Mouse (Mus musculus) adrenal gland, adult 18-20 months (tissue): ENCODE results near the gene Slc10a6. TPM values are rescaled to one million over a fixed set of nuclear protein-coding genes. Genes with fewer than 3 reads are reported as not detected.

Experiments
- DNase-seq, 2 experiments: peaks; one replicate each; pipeline ENCODE4 v3.0.0; 2021 to 2022; ENCODE audit warnings: low spot score in 2 of 2
- total RNA-seq, 2 experiments: library from RNA; stranded (reverse); gene quantifications; 1 replicate in 1 of 2; 2 replicates in 1 of 2; pipeline ENCODE4 v1.2.3; 2021

Slc10a6 gene
- total RNA-seq, 2 experiments from 2014 or later = 3.1 to 3.4 TPM

- DNase-seq = no peak
Observed at GRCm38 (mm10) chr5:103620301-103620973, 8.8 kb downstream of the Slc10a6 start.

DNA sequence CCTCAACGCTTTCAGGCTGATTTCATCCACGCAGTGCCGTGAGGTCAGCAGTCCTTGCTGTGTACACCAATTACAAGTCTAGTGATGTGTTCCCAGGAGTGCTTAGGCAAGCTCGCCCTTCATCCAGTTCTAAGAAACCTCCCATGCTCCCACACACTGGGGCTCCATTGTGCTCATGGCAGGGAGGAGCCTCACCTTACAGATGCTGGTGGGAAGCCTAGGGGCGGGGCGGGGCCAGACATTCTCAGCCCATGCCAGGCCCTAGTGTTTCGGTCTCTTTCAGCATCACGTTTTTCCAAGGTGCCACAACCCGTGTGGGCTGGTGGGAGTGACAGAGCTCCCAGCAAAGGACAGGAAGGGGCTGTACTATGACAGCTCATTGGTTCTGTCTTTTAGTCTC lies 12.0 kb downstream of the Slc10a6 start:
- no peak for DNase-seq

- no peak for DNase-seq
Observed at GRCm38 (mm10) chr5:103614356-103614755, 14.8 kb downstream of the Slc10a6 start.

GRCm38 (mm10) chr5:103612316-103612715 lies 16.9 kb downstream of the Slc10a6 start:
- DNase-seq = no peak

DNA sequence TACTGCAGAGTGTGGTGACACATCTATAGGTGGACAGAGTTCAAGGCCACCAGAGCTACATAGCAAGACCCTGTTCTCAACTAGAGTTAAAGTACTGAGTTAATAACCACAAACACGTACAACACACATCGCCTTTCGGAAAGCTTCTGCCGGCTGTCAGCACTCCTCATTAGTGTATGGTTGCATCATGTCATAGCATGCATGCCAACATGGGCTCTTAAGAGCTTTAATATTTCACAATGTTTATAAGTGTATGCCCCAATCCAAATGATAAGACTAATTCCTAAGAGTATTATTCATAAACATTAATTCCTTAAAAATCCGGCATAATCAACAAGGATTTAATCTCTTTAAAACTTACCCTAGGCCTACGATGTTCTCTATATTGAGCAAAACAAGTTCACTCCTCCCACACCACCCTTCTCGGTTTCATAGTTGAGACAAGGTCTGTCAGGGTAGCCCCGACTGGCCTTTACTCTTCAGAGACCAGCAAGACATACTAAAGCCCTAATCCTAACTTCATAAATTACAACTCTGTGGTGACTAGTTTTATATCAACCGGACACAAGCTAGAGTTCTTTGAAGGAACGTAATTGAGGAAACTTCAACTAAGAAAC lies 18.2 kb downstream of the Slc10a6 start:
- DNase-seq = no peak

DNA sequence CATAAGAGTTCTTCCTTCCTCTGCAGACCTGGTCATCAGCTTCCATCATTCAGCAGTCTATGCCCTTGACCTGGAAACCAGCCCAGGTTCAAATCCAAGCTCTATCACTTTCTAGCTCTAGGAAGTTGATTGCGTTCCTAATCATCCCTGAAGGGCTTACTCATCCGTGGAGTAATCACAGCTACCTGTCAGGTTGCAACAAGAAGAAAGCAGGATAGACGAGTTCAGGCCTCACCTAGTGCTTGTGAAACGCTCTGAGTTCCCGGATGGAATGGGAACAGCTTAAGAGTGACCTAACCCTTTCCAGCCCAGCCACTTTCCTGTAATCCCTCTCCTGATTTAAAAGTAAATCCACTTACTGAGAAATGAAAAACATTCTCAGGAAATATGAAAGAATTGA lies 19.1 kb downstream of the Slc10a6 start:
- DNase-seq = no peak

GRCm38 (mm10) chr5:103605707-103606106 lies 23.5 kb downstream of the Slc10a6 start:
- no peak for DNase-seq

DNA sequence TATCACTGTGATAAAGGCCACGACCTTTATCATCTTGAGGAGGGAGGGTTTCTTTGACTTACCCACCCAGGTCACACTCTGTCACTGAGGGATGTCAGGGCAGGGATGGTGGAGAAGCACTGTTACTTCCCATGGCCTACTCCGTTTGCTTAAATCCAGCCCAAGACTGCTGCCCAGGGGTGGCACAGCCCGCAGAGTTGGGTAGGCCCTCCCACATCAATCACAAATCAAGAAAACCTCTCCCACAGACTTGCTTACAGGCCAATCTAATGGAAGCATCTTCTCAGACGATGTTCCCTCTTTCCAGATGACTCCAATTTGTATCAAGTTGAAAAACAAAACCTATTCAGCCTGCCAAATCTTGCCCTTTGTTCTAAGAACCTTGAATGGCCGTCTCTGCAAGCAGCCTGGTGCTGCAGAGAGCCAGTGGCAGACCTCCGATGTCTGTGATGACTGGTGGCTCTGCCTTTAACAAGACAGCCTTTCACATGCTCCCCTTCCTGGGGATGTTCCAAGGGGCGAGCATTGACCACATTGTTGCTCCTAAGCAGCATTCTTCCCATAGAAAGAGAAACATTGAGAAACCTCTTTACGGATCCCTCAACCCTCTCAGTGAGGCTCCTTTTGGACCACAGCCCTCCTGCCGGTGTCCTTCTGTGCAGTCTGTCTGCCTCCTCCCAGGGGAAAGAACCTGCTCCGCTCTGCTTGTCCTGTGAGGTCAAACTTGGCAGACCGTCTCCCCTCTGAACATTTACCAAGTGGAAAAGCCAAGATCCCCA lies 25.9 kb downstream of the Slc10a6 start:
- no peak for DNase-seq

DNA sequence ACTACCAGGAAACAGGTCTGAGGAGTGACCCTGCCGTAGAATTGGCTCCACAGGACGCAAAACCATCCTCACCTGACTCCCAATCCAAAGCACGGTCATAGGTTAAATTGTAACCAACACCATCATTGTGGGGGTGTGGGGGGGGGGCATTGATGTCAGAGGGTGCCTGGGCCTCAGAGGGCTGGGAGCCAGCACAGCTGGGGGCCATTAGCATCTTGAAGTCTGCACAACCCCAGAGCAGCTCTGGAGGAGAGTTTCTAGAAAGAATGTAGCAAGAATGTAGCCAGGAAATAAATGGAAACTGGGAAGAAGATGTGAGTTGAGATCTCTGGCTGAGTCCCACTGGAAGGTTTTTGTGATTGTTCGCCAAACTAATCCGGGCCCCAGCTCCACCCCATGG lies 30.3 kb downstream of the Slc10a6 start:
- no peak for DNase-seq

DNA sequence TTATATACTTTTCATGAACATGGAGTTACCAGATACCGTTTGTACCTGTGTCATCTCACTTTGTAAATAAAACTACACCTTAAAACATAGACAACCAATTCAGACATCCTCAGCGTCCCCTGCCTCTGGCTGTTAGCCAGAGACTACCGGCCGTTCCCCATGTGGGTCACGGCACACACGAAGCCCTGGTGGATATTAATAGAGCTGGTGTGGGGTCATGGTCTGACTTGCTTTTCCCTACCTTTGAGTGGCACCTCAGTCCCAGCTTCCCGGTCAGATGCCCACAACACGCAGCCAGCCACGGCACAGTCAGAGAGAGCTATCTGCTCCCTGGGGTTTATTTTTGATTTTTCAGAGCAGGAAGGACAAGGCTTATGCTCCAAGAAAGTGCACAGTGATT lies 30.9 kb downstream of the Slc10a6 start:
- DNase-seq = no peak

GRCm38 (mm10) chr5:103597604-103598003 lies 31.6 kb downstream of the Slc10a6 start:
- DNase-seq = no peak

DNA sequence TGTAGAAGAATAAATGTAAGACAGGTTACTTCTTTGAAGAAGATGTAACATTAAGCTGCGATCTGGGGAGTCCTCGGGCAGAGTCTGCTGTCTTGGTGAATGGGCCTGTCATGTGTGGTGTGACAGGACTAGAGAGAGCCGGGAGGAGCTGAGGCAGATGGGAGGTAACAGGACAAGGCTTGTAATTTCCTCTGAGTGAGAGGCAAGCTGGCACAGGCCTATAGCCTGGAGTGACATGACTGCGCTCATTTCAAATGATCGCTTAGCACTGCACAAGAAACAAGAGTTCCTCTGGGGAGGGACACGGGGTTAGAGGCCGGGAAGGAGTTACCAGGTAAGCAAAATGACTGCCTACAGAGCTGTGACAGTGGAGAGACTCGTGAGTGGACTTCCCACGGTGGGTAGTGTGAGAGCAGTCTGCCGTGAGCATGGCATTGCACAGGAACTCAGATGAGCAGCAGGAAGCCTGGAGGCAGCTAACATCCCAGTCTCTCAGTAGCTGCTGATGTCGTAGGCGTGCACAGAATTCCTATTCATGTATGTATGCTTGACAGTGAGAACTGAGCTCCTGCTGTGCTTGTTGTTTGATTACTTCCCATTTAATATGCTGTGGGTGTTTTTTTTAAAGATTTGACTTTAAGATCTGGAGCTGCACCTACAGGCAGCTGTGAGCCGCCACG lies 32.6 kb downstream of the Slc10a6 start:
- no peak for DNase-seq

- no peak for DNase-seq
Observed at GRCm38 (mm10) chr5:103595394-103596226, 33.6 kb downstream of the Slc10a6 start.

GRCm38 (mm10) chr5:103593575-103593974 lies 35.6 kb downstream of the Slc10a6 start:
- DNase-seq = no peak

GRCm38 (mm10) chr5:103592706-103593105 lies 36.5 kb downstream of the Slc10a6 start:
- DNase-seq = no peak

DNA sequence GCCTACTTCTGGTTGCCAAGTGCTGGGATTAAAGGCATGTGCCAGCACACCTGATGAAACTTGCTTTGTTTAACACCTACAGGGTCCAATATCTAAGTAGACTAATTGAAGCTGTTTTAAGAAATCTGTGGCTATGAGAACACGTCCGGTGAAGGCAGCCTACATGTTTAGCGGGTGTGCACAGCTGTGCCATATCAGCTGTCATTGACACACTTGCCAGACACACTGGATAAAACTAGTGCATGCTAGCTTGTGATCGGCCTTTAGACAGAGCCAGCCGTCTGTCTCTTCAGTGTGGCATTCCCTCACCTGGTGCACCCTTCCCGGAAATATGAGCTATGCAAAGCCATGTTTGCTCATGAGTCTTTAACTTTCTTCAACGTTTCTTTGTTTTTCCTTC lies 37.4 kb downstream of the Slc10a6 start:
- no peak for DNase-seq

DNA sequence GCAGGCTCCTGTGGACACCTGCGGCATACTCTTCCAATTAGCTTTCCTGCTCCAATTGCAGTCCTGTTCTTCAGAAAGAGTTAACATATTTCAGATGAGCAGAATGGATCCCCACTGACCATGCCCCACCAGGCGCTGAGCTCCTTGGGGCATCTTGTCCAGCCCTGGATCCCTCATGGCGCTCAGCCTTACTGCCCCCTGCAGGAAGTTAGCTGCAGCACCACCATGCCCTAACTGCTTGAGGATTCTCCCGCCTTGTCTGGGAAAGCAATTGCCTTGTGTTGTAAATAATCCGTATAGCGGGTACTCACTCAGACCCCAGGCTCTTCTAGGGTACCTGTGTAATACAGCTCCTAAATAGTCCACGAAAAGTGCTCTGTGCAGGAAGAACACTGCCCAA lies 42.0 kb downstream of the Slc10a6 start:
- DNase-seq = peak in 1 of 2 experiments; percentile 32

DNA sequence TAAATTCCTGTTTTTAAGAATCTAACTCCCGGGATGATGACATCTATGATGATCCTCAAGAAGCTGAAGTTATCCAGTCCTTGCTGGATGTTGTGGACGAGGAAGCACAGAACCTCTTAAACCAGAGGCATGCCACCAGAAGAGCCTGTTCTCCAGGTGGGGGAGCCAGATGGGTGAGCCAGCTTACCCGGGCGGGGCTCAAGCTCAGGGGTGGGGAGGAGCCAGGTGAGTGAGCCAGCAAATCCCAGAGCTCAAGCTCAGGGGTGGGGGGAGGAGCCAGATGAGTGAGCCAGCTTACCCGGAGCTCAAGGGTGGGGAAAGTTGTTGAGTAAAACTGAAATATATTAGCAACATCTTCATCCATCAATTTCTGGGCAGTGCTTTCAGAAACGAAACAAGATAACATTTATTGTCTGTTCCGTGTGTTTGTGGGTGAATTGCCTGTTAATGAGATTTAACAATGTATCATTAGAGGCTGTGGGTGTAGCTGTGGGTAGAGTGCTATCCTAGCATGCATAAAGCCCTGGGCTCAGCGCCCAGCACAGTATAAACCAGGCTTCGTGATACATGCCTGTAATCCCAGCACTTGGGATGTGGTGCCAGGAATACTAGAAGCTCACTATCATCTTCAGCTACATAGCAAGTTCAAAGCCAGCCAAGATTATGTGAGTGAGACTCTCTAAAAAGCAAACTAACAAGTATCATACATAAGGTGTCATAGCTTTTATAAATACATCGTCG lies 49.4 kb downstream of the Slc10a6 start:
- no peak for DNase-seq

- DNase-seq = peak in 1 of 2 experiments; percentile 11
Observed at GRCm38 (mm10) chr5:103569446-103569845, 59.8 kb downstream of the Slc10a6 start.

- DNase-seq = no peak
Observed at GRCm38 (mm10) chr5:103568034-103568433, 61.2 kb downstream of the Slc10a6 start.
